Mouse (Mus musculus) spleen, postnatal 0 days (tissue): ENCODE data around the gene Usp8. TPM values are rescaled to one million over a fixed set of nuclear protein-coding genes. Genes with fewer than 3 reads are reported as not detected.

Source experiments
- polyA plus RNA-seq: library from polyadenylated mRNA; unstranded; fragments of >200 nt; fragmentation: Nextera tagmentation; extraction: Ambion mirVana; gene quantifications from 2 replicates; pipeline ENCODE4 v1.2.1, GENCODE M21; 2015

The Usp8 gene
- 16.8 and 18.1 TPM in 2 replicates for polyA plus RNA-seq

GRCm38 (mm10) chr2:126706759-126707437, at the start of gene Usp8:
Gene Usp8, plus strand, starts transcription at chr2:126707328.

DNA sequence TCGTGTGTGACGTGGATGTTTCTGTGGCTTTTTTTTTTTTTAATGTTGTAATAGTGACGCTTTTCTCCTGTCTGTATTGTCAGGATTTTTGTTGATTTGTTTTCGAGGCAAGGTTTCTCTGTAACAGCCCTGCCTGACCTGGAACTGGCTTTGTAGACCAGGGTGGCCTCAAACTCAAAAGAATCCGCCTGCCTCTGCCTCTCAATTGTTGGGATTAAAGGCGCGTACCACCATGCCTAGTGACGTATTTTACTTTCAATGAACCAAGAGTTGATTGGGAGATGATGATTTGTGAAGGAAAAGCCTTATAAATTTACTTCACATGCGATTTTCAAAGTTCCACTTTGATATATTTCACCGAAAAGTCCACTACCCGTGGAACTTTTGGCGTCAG, 31.0 kb upstream of the Usp8 start, which contains the start of gene Gabpb1:
Gene Gabpb1 (minus strand): TSS at position 216 of the 394 bp plus-strand sequence.

GRCm38 (mm10) chr2:126783370-126783769, 76.2 kb downstream of the Usp8 start, which contains the start of gene Usp50:
Gene Usp50, minus strand, starts transcription at chr2:126783470.

Other genes starting within 250 kb of the Usp8 start
- 11.9 and 15.2 TPM in 2 replicates for gene Atp8b4, start 206.7 kb upstream of the Usp8 start, polyA plus RNA-seq
- gene Slc27a2, start 154.9 kb upstream of the Usp8 start, polyA plus RNA-seq = 0.34 and 0.35 TPM in 2 replicates
- 43.7 and 79.1 TPM in 2 replicates for gene Hdc, start 88.0 kb upstream of the Usp8 start, polyA plus RNA-seq
- gene Gabpb1, start 31.0 kb upstream of the Usp8 start, polyA plus RNA-seq = 24.8 and 26.1 TPM in 2 replicates
- 2.0 and 2.6 TPM in 2 replicates for gene Usp50, start 76.1 kb downstream of the Usp8 start, polyA plus RNA-seq
- 29.3 and 31.1 TPM in 2 replicates for gene Trpm7, start 168.9 kb downstream of the Usp8 start, polyA plus RNA-seq
- 27.2 and 29.6 TPM in 2 replicates for gene Sppl2a, start 225.9 kb downstream of the Usp8 start, polyA plus RNA-seq